In genomic region chr12:79719847-79720201, GRCm38 (mm10) we compare ENCODE assay signal across 13 mouse cellular contexts.
DNase-seq lines count a peak whose midpoint lies in the region; ATAC-seq and TF ChIP-seq lines count a peak whose summit lies in the region.
"Had no signal": no experiment of that assay in that cellular context is flagged by ENCODE, and none has a peak within 500 bp of the region (broad histone marks: within the 10 kb centered on the region; RNA-seq: fewer than 3 reads in every experiment).

No protein-coding gene starts in this region.

- no peaks in the 10 kb centered on the region for H3K36me3 ChIP-seq in lung, embryonic 16.5 days (ENCODE audit: control insufficient read depth, insufficient read depth, low read length)
- no peaks in the 10 kb centered on the region for H3K36me3 ChIP-seq in forebrain, embryonic 15.5 days
- H3K36me3 ChIP-seq in limb, embryonic 13.5 days = no peaks in the 10 kb centered on the region
- H3K36me3 ChIP-seq in neural tube, embryonic 15.5 days = no peaks in the 10 kb centered on the region
- H3K36me3 ChIP-seq: liver, embryonic 12.5 days had no signal

- no peak overlapping the region for H3K9ac ChIP-seq in lung, embryonic 16.5 days (ENCODE audit: low read length)
- no peak overlapping the region for H3K9ac ChIP-seq in forebrain, embryonic 15.5 days (replicated peaks)
- H3K9ac ChIP-seq in limb, embryonic 13.5 days = no peak overlapping the region
- H3K9ac ChIP-seq in neural tube, embryonic 15.5 days (replicated peaks) = no peak overlapping the region
- H3K9ac ChIP-seq: liver, embryonic 12.5 days had no signal

- ATAC-seq in lung, embryonic 16.5 days (ENCODE audit: low read depth) = no peak
- ATAC-seq in forebrain, embryonic 15.5 days (replicated peaks) = peak; percentile 59
- no peak for ATAC-seq in limb, embryonic 13.5 days (ENCODE audit: low FRiP score, low read depth)
- ATAC-seq in neural tube, embryonic 15.5 days (ENCODE audit: low FRiP score) = peak; percentile 30; the same call in 1 of the 2 replicates
- ATAC-seq: liver, embryonic 12.5 days had no signal

- no peak for TF ChIP-seq CTCF in lung, adult 2 months (IDR thresholded peaks at IDR 0.05; ENCODE audit: insufficient read depth, low read length)

- no peaks in the 10 kb centered on the region for H3K27me3 ChIP-seq in lung, embryonic 16.5 days (ENCODE audit: control insufficient read depth, insufficient read depth, low read depth, low read length)
- H3K27me3 ChIP-seq in forebrain, embryonic 15.5 days = no peaks in the 10 kb centered on the region
- H3K27me3 ChIP-seq in limb, embryonic 13.5 days = no peaks in the 10 kb centered on the region
- no peaks in the 10 kb centered on the region for H3K27me3 ChIP-seq in neural tube, embryonic 15.5 days (replicated peaks)
- H3K27me3 ChIP-seq: liver, embryonic 12.5 days had no signal

- no peaks in the 10 kb centered on the region for H3K9me3 ChIP-seq in lung, embryonic 16.5 days (ENCODE audit: control insufficient read depth, low read length)
- H3K9me3 ChIP-seq in forebrain, embryonic 15.5 days = no peaks in the 10 kb centered on the region
- no peaks in the 10 kb centered on the region for H3K9me3 ChIP-seq in limb, embryonic 13.5 days
- H3K9me3 ChIP-seq in neural tube, embryonic 15.5 days (replicated peaks) = no peaks in the 10 kb centered on the region
- H3K9me3 ChIP-seq: liver, embryonic 12.5 days; megakaryocyte, embryonic 14.5 days had no signal

- no peak for TF ChIP-seq POLR2A in lung, adult 2 months (IDR thresholded peaks at IDR 0.05; ENCODE audit: borderline replicate concordance, extremely low read depth, low read depth, low read length)

- no peak overlapping the region for H3K4me2 ChIP-seq in lung, embryonic 16.5 days (ENCODE audit: low read depth, low read length)
- H3K4me2 ChIP-seq in forebrain, embryonic 15.5 days (replicated peaks) = no peak overlapping the region
- no peak overlapping the region for H3K4me2 ChIP-seq in limb, embryonic 13.5 days (replicated peaks)
- H3K4me2 ChIP-seq in neural tube, embryonic 15.5 days = no peak overlapping the region
- H3K4me2 ChIP-seq: heart, embryonic 11.5 days; liver, embryonic 12.5 days had no signal

- H3K4me1 ChIP-seq in lung, embryonic 16.5 days (replicated peaks; ENCODE audit: control insufficient read depth, insufficient read depth, low read length) = peaks cover 20% of the 10 kb centered on the region
- H3K4me1 ChIP-seq in lung, adult 2 months (ENCODE audit: control insufficient read depth, insufficient read depth, low read length) = no peaks in the 10 kb centered on the region
- peaks cover 32% of the 10 kb centered on the region for H3K4me1 ChIP-seq in forebrain, embryonic 15.5 days
- peaks cover 37% of the 10 kb centered on the region for H3K4me1 ChIP-seq in limb, embryonic 13.5 days
- peaks cover 27% of the 10 kb centered on the region for H3K4me1 ChIP-seq in neural tube, embryonic 15.5 days
- H3K4me1 ChIP-seq: liver, embryonic 12.5 days had no signal

- no peak overlapping the region for H3K4me3 ChIP-seq in lung, embryonic 16.5 days (ENCODE audit: low read length)
- H3K4me3 ChIP-seq in lung, adult 2 months (replicated peaks; ENCODE audit: extremely low read depth, low read depth, low read length) = no peak overlapping the region
- no peak overlapping the region for H3K4me3 ChIP-seq in forebrain, embryonic 15.5 days
- H3K4me3 ChIP-seq in limb, embryonic 13.5 days = no peak overlapping the region
- no peak overlapping the region for H3K4me3 ChIP-seq in neural tube, embryonic 15.5 days (replicated peaks)
- H3K4me3 ChIP-seq: liver, embryonic 12.5 days; megakaryocyte, embryonic 14.5 days had no signal

- WGBS in lung, embryonic 16.5 days = 65% methylated on average over 1 of the region's 1 CpGs
- WGBS in lung, adult 2 months = 84% methylated on average over 1 of the region's 1 CpGs
- WGBS in forebrain, embryonic 15.5 days = 6% methylated on average over 1 of the region's 1 CpGs
- WGBS in limb, embryonic 13.5 days = 23% methylated on average over 1 of the region's 1 CpGs
- 16% methylated on average over 1 of the region's 1 CpGs for WGBS in neural tube, embryonic 15.5 days

- peak overlapping the region; percentile 46; the same call in 1 of the 2 replicates for H3K27ac ChIP-seq in lung, embryonic 16.5 days (ENCODE audit: low read length)
- H3K27ac ChIP-seq in forebrain, embryonic 15.5 days (replicated peaks) = peak overlapping the region; percentile 69
- H3K27ac ChIP-seq in limb, embryonic 13.5 days = peak overlapping the region; percentile 94
- H3K27ac ChIP-seq in neural tube, embryonic 15.5 days (replicated peaks) = peak overlapping the region; percentile 76
- H3K27ac ChIP-seq: liver, embryonic 12.5 days had no signal

- no peak for DNase-seq in lung, adult 2 months
- no peak for DNase-seq in urinary bladder, postnatal 14 days (ENCODE audit: low spot score)
- DNase-seq in layer of hippocampus, postnatal 36 days = no peak
- DNase-seq in thymus, postnatal 36 days = no peak
- DNase-seq: cerebellum, adult 9-11 months; kidney, adult 8-10 months had no signal

Comparison
In these comparisons a context has a peak if more than half of its experiments do, and no peak if none do; other contexts are left out.
1. ATAC-seq: peak in forebrain, embryonic 15.5 days (single experiment) and neural tube, embryonic 15.5 days (single experiment); none in lung, embryonic 16.5 days (single experiment) and limb, embryonic 13.5 days (single experiment).
2. Peak in every context shown above with its lines, with median percentiles within 50 percentile points of each other: H3K27ac ChIP-seq.